Mouse (Mus musculus) myocyte (in vitro differentiated cells): Measurements from ENCODE around the gene Ccl26. TPM values are rescaled to one million over a fixed set of nuclear protein-coding genes. Genes with fewer than 3 reads are reported as not detected.

Experiments
- H3K27me3 ChIP-seq: one replicate; pipeline ENCODE4 v1.6.1; 2011; ENCODE audit not compliant: control insufficient read depth, insufficient read depth, insufficient read length
- H3K36me3 ChIP-seq: one replicate; pipeline ENCODE4 v1.6.1; 2011; ENCODE audit not compliant: control insufficient read depth, insufficient read depth
- H3K4me2 ChIP-seq: one replicate; pipeline ENCODE4 v1.6.1; 2011; ENCODE audit warnings: low read depth, control low read depth
- H3K4me3 ChIP-seq: one replicate; pipeline ENCODE4 v1.5.1; 2011; ENCODE audit warnings: mild to moderate bottlenecking, control low read depth, moderate library complexity
- H3K79me2 ChIP-seq: one replicate; pipeline ENCODE4 v1.6.1; 2011; ENCODE audit not compliant: control insufficient read depth, insufficient read depth
- H3ac ChIP-seq: one replicate; pipeline ENCODE4 v1.6.1; 2011; ENCODE audit not compliant: control insufficient read depth, insufficient read length
- CEBPB ChIP-seq: IDR thresholded peaks from 2 replicates; pipeline ENCODE4 v1.6.1; 2011; ENCODE audit warnings: mild to moderate bottlenecking, moderate library complexity; ENCODE audit not compliant: poor library complexity, insufficient read depth, severe bottlenecking
- E2F4 ChIP-seq: IDR thresholded peaks from one replicate; pipeline ENCODE4 v1.6.1; 2011; ENCODE audit warnings: mild to moderate bottlenecking, control low read depth, moderate library complexity; ENCODE audit not compliant: insufficient read depth
- MAX ChIP-seq: IDR thresholded peaks from one replicate; pipeline ENCODE4 v1.6.1; 2011; ENCODE audit warnings: low read depth, mild to moderate bottlenecking, control low read depth
- MYOD1 ChIP-seq, 3 experiments: IDR thresholded peaks; one replicate each; pipeline ENCODE4 v1.6.1; 2011; ENCODE audit warnings: control low read depth in 2 of 3, low read depth in 2 of 3, mild to moderate bottlenecking in 2 of 3, moderate library complexity in 1 of 3; ENCODE audit not compliant: insufficient read length in 2 of 3, control insufficient read depth in 1 of 3
- MYOG ChIP-seq, 3 experiments: IDR thresholded peaks; one replicate each; pipeline ENCODE4 v1.6.1; 2011; ENCODE audit warnings: control low read depth in 2 of 3, low read depth in 2 of 3, mild to moderate bottlenecking in 2 of 3; ENCODE audit not compliant: insufficient read length in 2 of 3, control insufficient read depth in 1 of 3, insufficient read depth in 1 of 3
- POLR2A ChIP-seq: IDR thresholded peaks from one replicate; pipeline ENCODE4 v1.6.1; 2011; ENCODE audit warnings: low read depth, mild to moderate bottlenecking, control low read depth, moderate library complexity; ENCODE audit not compliant: insufficient read length
- POLR2AphosphoS2 ChIP-seq: IDR thresholded peaks from one replicate; pipeline ENCODE4 v1.6.1; 2011; ENCODE audit warnings: low read depth, control low read depth; ENCODE audit not compliant: insufficient read length
- REST ChIP-seq: IDR thresholded peaks from one replicate; pipeline ENCODE4 v1.6.1; 2011; ENCODE audit warnings: mild to moderate bottlenecking, control low read depth, moderate library complexity; ENCODE audit not compliant: insufficient read depth, insufficient read length
- SRF ChIP-seq: IDR thresholded peaks from one replicate; pipeline ENCODE4 v1.6.1; 2011; ENCODE audit warnings: low read depth; ENCODE audit not compliant: control insufficient read depth, insufficient read length
- TCF12 ChIP-seq: IDR thresholded peaks from one replicate; pipeline ENCODE4 v1.6.1; 2011; ENCODE audit warnings: mild to moderate bottlenecking, control low read depth; ENCODE audit not compliant: poor library complexity, insufficient read depth, severe bottlenecking
- TCF3 ChIP-seq: IDR thresholded peaks from one replicate; pipeline ENCODE4 v1.6.1; 2011; ENCODE audit warnings: low read depth, control low read depth; ENCODE audit not compliant: insufficient read length
- USF1 ChIP-seq: IDR thresholded peaks from one replicate; pipeline ENCODE4 v1.6.1; 2011; ENCODE audit warnings: low read depth, mild to moderate bottlenecking, control low read depth, moderate library complexity
- polyA plus RNA-seq: library from polyadenylated mRNA; unstranded; fragments of >200 nt; fragmentation: generic; extraction: Trizol; gene quantifications from one replicate; pipeline ENCODE4 v1.2.1, GENCODE M21; 2012; ENCODE audit warnings: missing spikeins

The Ccl26 gene
- polyA plus RNA-seq, 1 experiment, result not detected

DNA sequence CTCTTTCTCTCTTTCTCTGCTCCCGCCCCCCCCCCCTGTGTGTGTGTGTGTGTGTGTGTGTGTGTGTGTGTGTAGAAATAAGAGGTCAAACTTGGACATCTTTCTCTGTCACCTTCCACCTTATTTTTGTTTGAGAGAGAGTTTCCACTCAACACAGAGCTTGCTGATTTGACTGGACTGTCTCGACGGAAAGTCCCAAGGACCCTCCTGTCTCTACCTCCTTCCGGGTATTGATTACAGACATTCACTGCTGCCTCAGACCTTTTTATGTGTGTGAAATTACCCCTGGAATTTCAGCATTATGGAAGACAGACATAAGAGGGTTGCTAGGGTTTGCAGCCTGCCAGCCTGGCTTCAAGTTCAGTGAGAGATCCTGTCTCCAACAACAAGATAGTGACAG lies 7.1 kb downstream of the Ccl26 start:
- H3K4me3 ChIP-seq, result no peak overlapping the region
- H3K27me3 ChIP-seq, result no peaks in the 10 kb centered on the region
- TF ChIP-seq REST (no peak), E2F4 (no peak), SRF (no peak), TCF3 (no peak), USF1 (no peak)

GRCm38 (mm10) chr5:135551591-135551990 lies 11.8 kb downstream of the Ccl26 start:
- H3ac ChIP-seq, result no peak overlapping the region
- no peak overlapping the region for H3K4me3 ChIP-seq
- H3K79me2 ChIP-seq, result no peaks in the 10 kb centered on the region
- TF ChIP-seq E2F4, result no peak
- TF ChIP-seq CEBPB, result no peak
- TF ChIP-seq POLR2A, result no peak
- TF ChIP-seq TCF3, result no peak
- no peak for TF ChIP-seq SRF
- no peak for TF ChIP-seq TCF12
- TF ChIP-seq MYOD1 (IDR thresholded peaks at IDR 0.05; ENCODE audit: control insufficient read depth in 1 of 3, insufficient read length in 2 of 3, low read depth in 2 of 3), result no peak
- H3K36me3 ChIP-seq, result no peaks in the 10 kb centered on the region
- H3K27me3 ChIP-seq, result no peaks in the 10 kb centered on the region
- no peak overlapping the region for H3K4me2 ChIP-seq

More for the DNA sequence above, 7.1 kb downstream of the Ccl26 start:
- Histone ChIP-seq H3ac (no peak overlapping the region), H3K4me2 (no peak overlapping the region), H3K36me3 (no peaks in the 10 kb centered on the region), H3K79me2 (no peaks in the 10 kb centered on the region)

- Histone ChIP-seq H3K27me3 (no peaks in the 10 kb centered on the region), H3K79me2 (no peaks in the 10 kb centered on the region), H3K4me2 (no peak overlapping the region), H3K4me3 (no peak overlapping the region), H3K36me3 (no peaks in the 10 kb centered on the region), H3ac (no peak overlapping the region)
- TF ChIP-seq MYOD1 (IDR thresholded peaks at IDR 0.05; ENCODE audit: control insufficient read depth in 1 of 3, insufficient read length in 2 of 3, low read depth in 2 of 3), result no peak
- no peak for TF ChIP-seq REST
- TF ChIP-seq USF1, result no peak
- no peak for TF ChIP-seq MAX
- no peak for TF ChIP-seq POLR2AphosphoS2
- no peak for TF ChIP-seq POLR2A
- TF ChIP-seq MYOG (IDR thresholded peaks at IDR 0.05; ENCODE audit: control insufficient read depth in 1 of 3, insufficient read depth in 1 of 3, insufficient read length in 2 of 3, low read depth in 2 of 3), result no peak
- TF ChIP-seq E2F4, result no peak
- no peak for TF ChIP-seq TCF3
- TF ChIP-seq TCF12, result no peak
- TF ChIP-seq SRF, result no peak
- TF ChIP-seq CEBPB, result no peak
Measured at GRCm38 (mm10) chr5:135550910-135551309, 12.5 kb downstream of the Ccl26 start.

GRCm38 (mm10) chr5:135547990-135548389 lies 15.4 kb downstream of the Ccl26 start:
- Histone ChIP-seq H3K36me3 (no peaks in the 10 kb centered on the region), H3ac (no peak overlapping the region), H3K4me3 (no peak overlapping the region), H3K27me3 (no peaks in the 10 kb centered on the region), H3K79me2 (peaks cover 8% of the 10 kb centered on the region), H3K4me2 (no peak overlapping the region)
- TF ChIP-seq TCF3 (no peak), CEBPB (no peak), MYOD1 (IDR thresholded peaks at IDR 0.05; ENCODE audit: control insufficient read depth in 1 of 3, insufficient read length in 2 of 3, low read depth in 2 of 3) (no peak), USF1 (no peak), POLR2AphosphoS2 (no peak), POLR2A (no peak), MAX (no peak), MYOG (IDR thresholded peaks at IDR 0.05; ENCODE audit: control insufficient read depth in 1 of 3, insufficient read depth in 1 of 3, insufficient read length in 2 of 3, low read depth in 2 of 3) (no peak)

DNA sequence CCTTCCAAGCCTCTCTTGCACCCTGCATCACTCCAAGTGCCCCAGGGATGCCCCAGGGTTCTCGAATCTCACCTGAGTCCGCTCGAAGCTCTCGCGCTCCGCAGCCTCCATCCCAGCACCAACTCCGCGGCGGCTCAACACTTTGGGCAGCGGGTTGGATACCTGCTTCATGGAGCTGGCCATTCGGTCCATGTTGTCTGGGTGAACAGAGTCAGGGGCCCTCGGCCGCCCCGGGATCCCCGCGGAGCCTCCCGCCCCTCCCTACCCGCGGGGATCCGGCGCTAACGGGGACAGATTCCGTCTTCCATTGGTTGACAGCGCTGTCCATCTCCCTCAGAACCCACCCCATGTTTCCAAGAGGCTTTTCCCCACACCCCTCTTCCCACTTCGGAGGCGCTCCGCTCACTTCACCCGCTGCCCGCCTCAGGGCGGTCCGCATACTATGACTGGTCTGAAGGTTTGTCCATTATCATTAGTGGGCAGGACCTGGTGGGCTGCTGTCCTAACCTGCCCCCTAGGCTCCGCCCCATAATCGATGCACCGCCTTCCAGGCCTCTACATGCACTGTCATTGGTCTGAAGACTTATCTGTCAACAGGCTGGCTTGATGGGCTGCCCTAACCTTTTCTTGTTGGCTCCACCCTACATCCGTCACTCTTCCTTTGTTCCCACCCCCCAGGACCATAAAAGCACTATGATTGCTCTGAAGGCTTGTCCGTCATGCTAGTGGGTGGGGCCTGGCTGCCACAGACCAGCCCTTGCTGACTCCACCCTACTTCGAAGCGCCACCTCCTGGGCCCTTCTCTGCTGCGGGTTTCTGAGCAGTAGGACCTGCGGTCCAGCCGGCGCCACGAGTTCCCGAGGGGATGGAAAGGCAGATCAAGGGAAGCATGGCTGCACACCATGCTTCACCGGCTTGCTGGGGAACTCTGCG lies 18.2 kb downstream of the Ccl26 start, which contains the start of gene Hip1:
Hip1 (minus strand) TSS at position 256 of the 933 bp plus-strand sequence.
- TF ChIP-seq MYOD1 (IDR thresholded peaks at IDR 0.05; ENCODE audit: control insufficient read depth in 1 of 3, insufficient read length in 2 of 3, low read depth in 2 of 3) (no peak), MYOG (IDR thresholded peaks at IDR 0.05; ENCODE audit: control insufficient read depth in 1 of 3, insufficient read depth in 1 of 3, insufficient read length in 2 of 3, low read depth in 2 of 3) (no peak), POLR2AphosphoS2 (peak; percentile 64), CEBPB (no peak), USF1 (no peak), TCF3 (no peak), E2F4 (no peak), TCF12 (no peak), POLR2A (peak; percentile 80), MAX (no peak), SRF (peak; percentile 49), REST (no peak)
- no peaks in the 10 kb centered on the region for H3K36me3 ChIP-seq
- no peaks in the 10 kb centered on the region for H3K27me3 ChIP-seq
- H3K4me2 ChIP-seq, result peak within 1 kb of the TSS; percentile 82
- H3K4me3 ChIP-seq, result peak within 1 kb of the TSS; percentile 91
- peak within 1 kb of the TSS; percentile 21 for H3ac ChIP-seq
- peaks cover 21% of the 10 kb centered on the region for H3K79me2 ChIP-seq
